Mouse (Mus musculus) macrophage (primary cell): Measurements from ENCODE around the gene Esam. TPM values are rescaled to one million over a fixed set of nuclear protein-coding genes. Genes with fewer than 3 reads are reported as not detected.

Experiments
- H3K27ac ChIP-seq: fragments of 350-480 bp; formaldehyde crosslinking; 2 replicates; pipeline ENCODE4 v1.9.0; 2021
- H3K36me3 ChIP-seq: fragments of 350-480 bp; formaldehyde crosslinking; 2 replicates; pipeline ENCODE4 v1.9.0; 2021; ENCODE audit errors: inconsistent target
- H3K4me3 ChIP-seq: fragments of 350-480 bp; formaldehyde crosslinking; 2 replicates; pipeline ENCODE4 v1.9.0; 2021; ENCODE audit errors: inconsistent target
- H3K79me2 ChIP-seq: fragments of 350-480 bp; formaldehyde crosslinking; 2 replicates; pipeline ENCODE4 v1.9.0; 2021; ENCODE audit errors: inconsistent target
- WGBS: methylation state at CpG from one replicate; pipeline ENCODE4 v1.1.7; 2026; ENCODE audit warnings: inconsistent platforms; ENCODE audit not compliant: missing documents; 5-methylcytosine and 5-hydroxymethylcytosine counted together
- polyA plus RNA-seq: library from polyadenylated mRNA; stranded (reverse); fragments of 250-400 nt; gene quantifications from 3 replicates; pipeline ENCODE4 v1.2.4, GENCODE M21; 2018; ENCODE audit warnings: inconsistent platforms

Gene Esam
- polyA plus RNA-seq, 1 experiment from 2014 or later: 0.17 TPM

DNA sequence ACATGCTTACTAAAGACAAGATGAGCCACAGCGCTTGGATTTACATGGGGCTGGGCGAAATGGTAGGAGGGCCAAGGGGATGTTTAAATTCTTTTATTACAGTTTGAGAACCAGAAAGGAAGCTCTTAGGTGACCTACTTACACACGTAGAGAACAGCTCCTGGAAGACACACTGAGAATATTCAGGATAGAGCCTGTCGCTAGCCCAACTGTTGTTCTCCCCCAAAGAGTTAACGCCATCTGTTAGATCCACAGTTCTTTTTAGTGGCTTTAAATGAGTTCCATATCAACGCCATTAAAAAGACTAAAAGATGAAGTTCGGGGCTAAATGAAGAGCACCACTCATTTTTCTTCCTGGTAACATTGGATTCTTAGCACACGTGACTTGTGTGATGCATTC is 8.9 kb upstream of the Esam start:
- peaks cover 4% of the 10 kb centered on the region; the same call in 1 of the 2 replicates for H3K79me2 ChIP-seq
- no peak overlapping the region for H3K27ac ChIP-seq
- H3K4me3 ChIP-seq: no peak overlapping the region
- H3K36me3 ChIP-seq: peaks cover 21% of the 10 kb centered on the region
- WGBS: 94% methylated on average over 8 of the region's 8 CpGs

DNA sequence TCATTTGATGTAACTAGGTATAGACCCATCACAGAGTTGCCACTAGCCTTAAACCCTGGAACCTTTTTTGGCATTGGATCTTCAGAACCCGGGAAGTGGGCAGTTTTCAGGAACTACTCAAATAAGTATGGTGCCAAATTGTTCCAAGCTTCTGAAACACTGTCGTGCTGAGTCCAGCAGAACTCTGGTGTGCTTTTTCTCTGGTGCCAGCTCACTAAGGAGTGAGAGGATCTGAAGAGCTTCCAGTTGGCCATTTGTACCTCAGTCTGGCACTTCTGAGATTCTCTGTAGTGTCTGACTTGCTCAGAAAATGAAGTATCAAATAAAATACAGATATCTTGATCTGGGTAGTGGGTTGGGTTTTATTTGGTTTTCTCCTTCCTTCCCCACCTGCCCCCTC is 7.9 kb upstream of the Esam start:
- no peak overlapping the region for H3K27ac ChIP-seq
- no peak overlapping the region for H3K4me3 ChIP-seq
- WGBS: 97% methylated on average over 2 of the region's 2 CpGs
- H3K79me2 ChIP-seq: peaks cover 4% of the 10 kb centered on the region; the same call in 1 of the 2 replicates
- peaks cover 21% of the 10 kb centered on the region for H3K36me3 ChIP-seq

DNA sequence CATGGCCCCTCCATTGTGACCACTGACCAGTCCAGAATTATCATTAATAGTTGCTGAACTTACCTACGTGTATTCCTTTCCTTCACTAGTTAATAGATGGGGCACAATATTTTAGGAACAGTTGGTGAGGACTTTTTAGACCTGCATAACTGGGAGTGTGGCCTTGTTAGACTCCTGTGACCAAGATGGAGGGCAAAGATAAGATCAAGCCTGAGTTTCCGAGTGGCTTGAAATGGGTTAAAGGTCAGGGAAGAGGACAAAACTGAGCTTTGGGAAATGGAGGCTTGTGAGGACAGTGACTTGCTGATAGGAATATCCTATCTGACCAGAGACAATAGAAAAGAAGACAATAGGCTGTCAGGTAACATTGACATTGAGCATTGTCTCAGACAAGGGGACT is 2.4 kb upstream of the Esam start:
- Histone ChIP-seq H3K27ac (no peak overlapping the region), H3K79me2 (no peaks in the 10 kb centered on the region), H3K4me3 (no peak overlapping the region), H3K36me3 (peaks cover 9% of the 10 kb centered on the region)
- 93% methylated on average over 2 of the region's 2 CpGs for WGBS

DNA sequence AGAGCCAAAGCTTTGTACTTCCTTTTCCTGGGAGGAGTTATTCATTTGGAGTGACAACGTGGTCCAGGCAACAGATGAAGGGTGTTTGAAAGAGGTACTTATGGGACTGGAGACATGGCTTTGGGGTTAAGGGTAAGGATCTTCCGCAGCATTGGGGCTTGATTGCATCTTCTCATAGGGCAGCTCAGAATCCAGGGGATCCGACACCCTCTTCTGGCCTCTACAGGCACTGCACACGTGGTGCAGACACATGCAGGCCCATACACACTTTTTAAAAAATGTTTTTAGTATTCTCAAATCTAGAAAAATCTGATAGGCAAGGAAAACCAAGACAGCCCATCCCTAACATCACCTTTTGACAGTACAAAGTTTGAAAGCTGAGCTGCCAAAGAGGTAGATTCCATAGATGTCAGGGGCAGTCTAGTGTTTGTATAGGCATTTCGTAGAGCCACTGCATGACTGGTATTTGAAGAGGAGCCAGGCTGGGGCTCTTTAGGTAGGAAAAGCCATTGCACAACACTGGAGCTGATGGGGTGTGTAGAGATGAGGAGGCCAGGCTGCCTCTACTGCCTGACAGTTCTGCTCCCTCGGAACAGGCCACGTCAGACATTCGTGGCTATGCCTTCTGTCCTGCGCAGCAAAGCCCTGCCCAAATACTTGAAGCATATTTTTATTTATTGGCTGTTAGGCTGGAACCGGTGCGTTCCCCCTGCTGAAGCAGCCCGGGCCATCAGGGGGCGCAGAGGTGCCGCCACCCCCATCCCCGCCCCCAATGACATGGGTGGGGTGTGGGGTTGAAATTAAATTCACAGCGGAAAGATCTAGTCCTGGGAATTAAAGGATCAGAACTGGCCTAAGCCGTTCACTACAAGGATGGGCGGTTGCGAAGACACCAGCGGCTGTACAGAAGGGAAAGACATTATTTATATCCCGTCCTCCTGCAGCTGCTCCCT is 1.2 kb upstream of the Esam start:
- 33% methylated on average over 21 of the region's 21 CpGs for WGBS
- H3K79me2 ChIP-seq: no peaks in the 10 kb centered on the region
- H3K4me3 ChIP-seq: no peak overlapping the region
- H3K27ac ChIP-seq: no peak overlapping the region
- H3K36me3 ChIP-seq: peaks cover 9% of the 10 kb centered on the region

DNA sequence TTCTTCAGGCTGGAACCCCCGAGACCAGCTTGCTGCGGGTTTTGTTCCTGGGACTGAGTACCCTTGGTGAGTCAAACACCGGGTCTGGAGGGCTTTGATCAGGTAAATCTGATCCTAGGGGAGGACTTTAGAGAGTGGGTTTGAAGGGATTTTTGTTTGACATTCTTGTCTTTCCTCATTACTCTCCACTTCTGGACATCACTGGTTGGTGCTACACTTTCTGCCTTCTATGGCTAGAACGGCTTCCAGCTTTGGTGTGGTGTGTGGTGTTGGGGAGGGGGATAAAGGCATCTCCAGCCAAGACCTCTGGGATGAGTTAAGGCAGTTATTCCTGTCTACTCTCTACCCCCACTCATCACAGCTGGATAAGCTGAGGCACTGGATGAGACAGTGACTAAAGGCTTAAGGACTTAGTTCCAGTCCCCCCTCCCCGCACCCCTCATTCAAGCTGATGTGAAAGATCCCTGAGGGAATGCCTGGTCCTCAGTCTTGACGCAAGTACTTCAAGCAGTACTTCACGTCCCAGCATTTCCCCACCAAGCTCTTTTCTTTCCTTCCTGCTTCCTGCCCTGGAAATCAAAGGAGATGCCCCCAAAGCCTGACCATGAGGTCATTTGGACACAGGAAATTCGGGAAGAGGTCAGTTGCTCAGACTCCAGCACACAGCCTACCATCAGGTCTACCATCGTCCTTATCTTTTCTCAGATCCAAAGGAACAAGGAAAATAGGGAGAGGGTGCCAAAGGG is 520 bp downstream of the Esam start:
- H3K79me2 ChIP-seq: no peaks in the 10 kb centered on the region
- no peaks in the 10 kb centered on the region; the same call in 1 of the 2 replicates for H3K36me3 ChIP-seq
- H3K4me3 ChIP-seq: no peak overlapping the region
- 40% methylated on average over 8 of the region's 9 CpGs for WGBS
- H3K27ac ChIP-seq: no peak overlapping the region

DNA sequence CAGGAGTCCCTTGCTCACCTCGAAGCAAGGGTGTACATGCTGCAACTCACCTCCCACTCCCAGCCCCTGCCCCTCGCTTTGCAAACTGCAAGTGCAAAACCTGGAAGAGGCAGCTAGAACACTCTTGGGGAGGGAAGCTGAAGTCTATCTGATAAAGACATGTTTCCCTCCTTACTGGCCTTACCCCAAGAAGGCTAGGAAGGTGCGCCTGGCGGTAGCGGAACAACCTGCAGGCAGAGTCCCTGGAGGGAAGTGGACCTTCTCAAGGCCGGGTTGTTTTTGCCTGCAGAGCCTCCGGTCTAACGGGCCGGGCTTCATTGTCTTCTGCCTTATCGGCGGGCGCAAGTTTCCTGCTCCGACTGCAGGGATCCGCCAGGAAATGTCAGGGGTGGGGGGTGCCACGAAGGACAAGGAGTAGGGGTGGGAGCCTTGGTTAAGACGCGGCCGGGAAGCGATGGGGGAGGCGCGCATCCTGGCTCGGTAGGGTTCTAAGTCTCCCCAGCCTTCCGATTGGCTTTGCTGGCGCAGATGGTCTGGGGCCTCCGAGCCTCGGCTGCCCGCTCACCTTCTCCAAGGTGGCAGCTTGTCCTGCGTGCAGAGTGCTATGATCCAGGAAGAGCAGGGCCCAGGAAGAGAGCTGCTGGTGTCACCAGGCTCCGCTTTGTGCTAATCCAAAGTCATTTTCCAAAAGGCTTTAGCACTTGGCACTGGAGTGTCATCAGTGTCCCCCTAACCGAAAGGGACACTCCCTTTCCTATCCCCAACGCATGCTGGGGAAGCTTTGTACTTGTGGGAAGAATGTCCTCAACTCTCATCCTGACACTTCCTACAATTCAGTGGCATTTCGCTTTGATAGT is 2.4 kb downstream of the Esam start:
- no peak overlapping the region for H3K27ac ChIP-seq
- WGBS: 7% methylated on average over 27 of the region's 32 CpGs
- H3K36me3 ChIP-seq: no peaks in the 10 kb centered on the region

DNA sequence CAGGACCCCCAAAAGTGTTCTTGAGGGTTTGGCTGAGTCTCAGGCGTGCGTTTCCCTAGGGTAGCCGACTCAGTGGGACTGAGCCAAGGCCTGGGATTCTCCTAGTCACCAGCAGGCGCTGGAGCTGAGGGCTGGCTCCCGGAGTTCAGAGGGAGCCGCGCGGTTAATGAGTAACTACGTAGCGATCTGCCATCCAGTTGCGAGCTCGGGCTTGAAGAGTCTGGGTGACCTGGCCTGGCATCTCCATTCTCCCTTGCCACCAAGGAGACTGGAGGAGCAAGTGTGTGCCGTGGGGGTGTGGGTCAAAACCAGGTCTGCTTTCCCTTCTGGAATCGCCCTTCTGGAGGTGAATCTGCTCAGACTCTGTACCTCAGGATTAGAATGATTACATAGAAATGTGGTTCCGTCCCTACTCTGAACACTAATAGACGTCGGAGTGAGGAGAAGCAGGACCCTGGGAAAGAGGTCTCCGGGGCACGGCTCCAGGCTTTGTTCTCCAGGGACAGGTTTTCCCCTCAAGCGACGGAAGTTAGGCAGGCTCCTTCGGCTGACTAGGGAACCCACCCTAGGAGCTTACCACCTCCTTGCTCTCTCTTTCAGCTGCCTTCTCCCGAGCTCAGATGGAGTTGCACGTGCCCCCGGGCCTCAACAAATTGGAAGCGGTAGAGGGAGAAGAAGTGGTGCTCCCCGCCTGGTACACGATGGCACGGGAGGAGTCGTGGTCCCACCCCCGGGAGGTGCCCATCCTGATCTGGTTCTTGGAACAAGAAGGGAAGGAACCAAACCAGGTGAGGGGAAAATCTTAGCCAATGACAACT is 3.2 kb downstream of the Esam start:
- Histone ChIP-seq H3K79me2 (no peaks in the 10 kb centered on the region), H3K27ac (no peak overlapping the region), H3K4me3 (no peak overlapping the region; the same call in 1 of the 2 replicates), H3K36me3 (no peaks in the 10 kb centered on the region)
- 11% methylated on average over 31 of the region's 31 CpGs for WGBS

More for the DNA sequence above, 2.4 kb downstream of the Esam start:
- Histone ChIP-seq H3K4me3 (no peak overlapping the region; the same call in 1 of the 2 replicates), H3K79me2 (no peaks in the 10 kb centered on the region)

DNA sequence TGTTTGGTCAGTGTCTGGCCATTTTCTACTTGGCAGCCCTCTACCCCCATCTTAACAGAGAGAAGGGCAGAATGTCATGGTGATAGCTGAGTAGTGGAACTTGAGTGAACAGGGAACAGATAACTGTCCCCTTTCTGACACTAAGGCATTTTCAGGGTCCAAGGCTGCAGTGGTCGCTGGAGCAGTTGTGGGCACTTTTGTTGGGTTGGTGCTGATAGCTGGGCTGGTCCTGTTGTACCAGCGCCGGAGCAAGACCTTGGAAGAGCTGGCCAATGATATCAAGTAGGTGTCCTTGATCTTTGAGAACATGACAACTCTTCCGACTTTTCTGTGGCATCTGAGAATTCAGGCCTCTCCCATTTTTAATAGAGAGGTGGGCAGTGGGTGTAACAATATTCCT is 9.0 kb downstream of the Esam start:
- Histone ChIP-seq H3K36me3 (no peaks in the 10 kb centered on the region), H3K27ac (no peak overlapping the region), H3K79me2 (no peaks in the 10 kb centered on the region), H3K4me3 (no peak overlapping the region)
- 89% methylated on average over 4 of the region's 4 CpGs for whole genome bisulfite sequencing

DNA sequence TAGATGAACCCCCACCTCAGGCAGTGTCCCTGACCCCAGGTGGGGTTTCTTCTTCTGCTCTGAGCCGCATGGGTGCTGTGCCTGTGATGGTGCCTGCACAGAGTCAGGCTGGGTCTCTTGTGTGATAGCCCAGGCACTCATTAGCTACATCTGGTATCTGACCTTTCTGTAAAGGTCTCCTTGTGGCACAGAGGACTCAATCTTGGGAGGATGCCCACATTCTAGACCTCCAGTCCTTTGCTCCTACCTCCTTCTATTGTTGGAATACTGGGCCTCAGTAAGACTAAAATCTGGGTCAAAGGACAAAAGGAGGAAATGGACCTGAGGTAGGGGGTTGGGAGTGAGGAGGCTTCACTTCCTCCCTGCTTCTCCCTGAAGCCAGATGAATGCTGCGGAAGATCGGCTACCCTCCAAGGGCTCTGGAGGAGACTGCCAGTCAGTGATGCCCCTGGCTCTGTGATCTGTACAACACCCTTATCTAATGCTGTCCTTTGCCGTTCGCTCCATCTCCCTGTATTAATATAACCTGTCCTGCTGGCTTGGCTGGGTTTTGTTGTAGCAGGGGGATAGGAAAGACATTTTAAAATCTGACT is 9.9 kb downstream of the Esam start:
- H3K79me2 ChIP-seq: no peaks in the 10 kb centered on the region
- 85% methylated on average over 5 of the region's 5 CpGs for WGBS
- H3K36me3 ChIP-seq: no peaks in the 10 kb centered on the region
- H3K27ac ChIP-seq: no peak overlapping the region
- no peak overlapping the region for H3K4me3 ChIP-seq

DNA sequence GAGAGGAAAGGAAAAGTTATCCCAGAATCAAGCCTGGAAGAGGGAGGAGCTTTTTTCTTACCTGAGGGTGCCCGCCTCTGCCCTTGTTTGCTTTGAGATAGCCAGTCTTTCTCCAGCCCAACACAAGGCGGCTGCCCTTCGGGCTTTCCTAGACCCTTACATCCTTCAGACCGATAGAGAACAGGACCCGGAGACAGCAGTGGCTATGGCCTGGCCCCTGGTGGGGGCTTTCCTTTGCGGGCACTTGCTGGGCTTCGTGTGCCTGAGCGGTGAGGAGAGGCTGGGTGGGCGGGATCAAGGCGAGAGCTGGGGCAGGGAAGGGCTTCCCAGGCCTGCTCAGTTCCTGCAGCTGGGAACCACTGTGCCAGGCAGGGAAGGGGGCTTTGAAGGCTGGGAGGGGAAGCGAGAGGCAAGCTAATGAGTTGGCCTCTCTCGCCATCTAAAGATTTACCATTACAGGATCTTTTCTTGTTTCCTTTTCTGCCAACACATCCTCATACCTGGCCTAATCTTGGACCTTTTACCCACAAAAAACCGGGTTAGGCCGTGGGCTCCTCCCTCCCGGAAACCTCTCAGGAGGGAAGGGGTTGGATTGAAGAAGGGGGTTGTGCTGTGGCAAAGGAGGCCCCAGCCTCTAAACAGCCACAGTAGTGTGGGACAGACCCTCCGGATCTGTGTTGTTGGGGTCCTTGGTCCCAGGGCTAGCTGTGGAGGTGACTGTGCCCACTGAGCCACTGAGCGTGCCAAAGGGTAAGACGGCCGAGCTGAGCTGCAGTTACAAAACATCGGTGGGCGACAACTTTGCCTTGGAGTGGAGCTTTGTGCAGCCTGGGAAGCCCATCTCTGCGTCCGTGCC is 11.5 kb downstream of the Esam start, which contains the start of gene Vsig2:
TSS of gene Vsig2 (plus strand) at position 86 of the 856 bp plus-strand sequence.
- Histone ChIP-seq H3K79me2 (no peaks in the 10 kb centered on the region), H3K27ac (no peak within 1 kb of the TSS), H3K4me3 (no peak within 1 kb of the TSS), H3K36me3 (no peaks in the 10 kb centered on the region)
- WGBS: 86% methylated on average over 23 of the region's 23 CpGs

DNA sequence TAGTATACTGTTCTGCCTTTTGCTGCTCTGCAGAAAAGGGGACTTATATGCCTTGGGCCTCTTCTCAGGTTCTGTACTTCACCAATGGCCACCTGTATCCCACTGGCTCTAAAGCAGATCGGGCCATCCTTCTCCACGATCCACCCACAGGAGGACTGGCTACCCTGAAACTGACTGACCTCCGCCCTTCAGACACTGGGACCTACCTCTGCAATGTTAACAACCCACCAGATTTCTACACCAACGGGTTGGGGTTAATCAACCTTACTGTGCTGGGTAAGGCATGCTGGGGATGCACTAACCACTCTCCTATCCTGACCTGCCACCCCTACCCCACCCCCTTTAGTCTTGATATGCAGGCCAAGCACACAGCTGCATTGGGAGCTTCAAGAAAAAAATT is 12.3 kb downstream of the Esam start:
- H3K79me2 ChIP-seq: no peaks in the 10 kb centered on the region
- no peak overlapping the region for H3K27ac ChIP-seq

DNA sequence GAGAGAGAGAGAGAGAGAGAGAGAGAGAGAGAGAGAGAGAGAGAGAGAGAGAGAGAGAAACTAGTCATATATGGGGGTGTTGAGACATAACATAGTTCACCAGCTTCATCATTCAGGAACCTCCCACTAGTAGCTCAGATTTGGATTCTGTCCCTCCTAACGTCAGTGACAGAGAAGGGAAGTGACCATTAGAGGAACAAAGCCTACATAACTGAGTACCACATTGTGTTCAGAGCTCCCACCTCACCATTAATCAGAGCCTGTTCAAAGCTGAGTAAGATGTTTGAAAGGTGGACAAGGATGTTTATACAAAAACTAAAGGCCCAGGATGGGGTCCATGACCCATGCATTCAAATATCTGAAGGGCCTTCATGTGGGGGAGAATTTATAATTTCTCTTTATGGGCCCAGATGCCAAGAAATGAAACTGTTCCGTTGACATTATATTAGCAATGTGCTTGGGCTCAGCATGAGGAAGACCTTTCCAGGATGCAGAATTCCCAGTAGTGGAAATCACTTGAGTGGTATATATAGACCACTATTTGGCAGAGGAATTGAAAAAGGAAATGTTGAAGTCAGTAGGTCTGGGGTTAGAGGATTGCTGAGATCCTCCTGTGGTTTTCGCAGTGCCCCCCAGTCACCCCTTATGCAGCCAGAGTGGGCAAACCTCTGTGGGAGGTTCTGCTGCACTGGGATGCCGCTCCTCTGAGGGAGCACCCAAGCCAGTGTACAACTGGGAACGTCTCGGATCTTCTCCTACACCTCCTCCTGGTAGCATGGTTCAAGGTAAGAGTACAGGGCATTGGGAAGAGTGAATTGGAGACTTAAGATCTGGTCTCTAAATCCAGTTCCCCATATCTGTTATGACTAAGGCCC is 13.1 kb downstream of the Esam start:
- H3K27ac ChIP-seq: no peak overlapping the region
- no peaks in the 10 kb centered on the region for H3K36me3 ChIP-seq
- 79% methylated on average over 6 of the region's 6 CpGs for WGBS
- no peak overlapping the region for H3K4me3 ChIP-seq
- no peaks in the 10 kb centered on the region for H3K79me2 ChIP-seq

More for the DNA sequence above, 12.3 kb downstream of the Esam start:
- H3K4me3 ChIP-seq: no peak overlapping the region
- 88% methylated on average over 4 of the region's 4 CpGs for WGBS
- H3K36me3 ChIP-seq: no peaks in the 10 kb centered on the region
